In genomic region chr4:132080492-132080983, GRCm38 (mm10) we compare ENCODE assay signal across 19 mouse cellular contexts. TPM values are rescaled to one million over a fixed set of nuclear protein-coding genes. Genes with fewer than 3 reads are reported as not detected.
DNase-seq lines count a peak whose midpoint lies in the region; ATAC-seq lines count a peak whose summit lies in the region.
"Had no signal": no experiment of that assay in that cellular context is flagged by ENCODE, and none has a peak within 500 bp of the region (broad histone marks: within the 10 kb centered on the region; RNA-seq: fewer than 3 reads in every experiment).

No protein-coding gene starts in this region.

- peak; percentile 18 for DNase-seq in cerebellum, adult 9-10 months
- DNase-seq in cerebellum, postnatal 25 days, result no peak
- DNase-seq in fat pad, adult 2 months (ENCODE audit: extremely low read depth, low read depth, low spot score), result peak; percentile 95
- no peak for DNase-seq in gastrocnemius, postnatal 10 days
- DNase-seq: adrenal gland, adult 2 months; adrenal gland, postnatal 10 days; adrenal gland, postnatal 25 days; B cell, adult 2 months; cerebellum, adult 9-11 months; forebrain, postnatal 0 days had no signal

- no peak overlapping the region for H3K4me3 ChIP-seq in forebrain, embryonic 12.5 days (replicated peaks)
- H3K4me3 ChIP-seq: embryonic facial prominence, embryonic 10.5 days; embryonic facial prominence, embryonic 12.5 days; forebrain, embryonic 10.5 days; forebrain, embryonic 13.5 days; forebrain, embryonic 15.5 days had no signal

- no peak overlapping the region for H3K4me2 ChIP-seq in forebrain, embryonic 12.5 days
- H3K4me2 ChIP-seq: embryonic facial prominence, embryonic 12.5 days; forebrain, embryonic 13.5 days; forebrain, embryonic 15.5 days had no signal

- 78% methylated on average over 4 of the region's 4 CpGs for WGBS in forebrain, embryonic 12.5 days

- no peaks in the 10 kb centered on the region for H3K36me3 ChIP-seq in forebrain, embryonic 12.5 days (replicated peaks)
- H3K36me3 ChIP-seq: embryonic facial prominence, embryonic 10.5 days; embryonic facial prominence, embryonic 12.5 days; forebrain, embryonic 10.5 days; forebrain, embryonic 15.5 days; G1E had no signal

- no peaks in the 10 kb centered on the region for H3K9me3 ChIP-seq in forebrain, embryonic 12.5 days
- H3K9me3 ChIP-seq: embryonic facial prominence, embryonic 10.5 days; embryonic facial prominence, embryonic 12.5 days; forebrain, embryonic 10.5 days; forebrain, embryonic 13.5 days; forebrain, embryonic 15.5 days; G1E had no signal

- peaks cover 24% of the 10 kb centered on the region for H3K4me1 ChIP-seq in forebrain, embryonic 12.5 days

- H3K9ac ChIP-seq in forebrain, embryonic 12.5 days, result no peak overlapping the region
- H3K9ac ChIP-seq: embryonic facial prominence, embryonic 12.5 days; forebrain, embryonic 13.5 days; forebrain, embryonic 15.5 days; forebrain, postnatal 0 days had no signal

- H3K27ac ChIP-seq in forebrain, embryonic 12.5 days, result no peak overlapping the region
- H3K27ac ChIP-seq: embryonic facial prominence, embryonic 10.5 days; embryonic facial prominence, embryonic 12.5 days; forebrain, embryonic 10.5 days; forebrain, embryonic 13.5 days; forebrain, embryonic 15.5 days had no signal

- no peak for ATAC-seq in forebrain, embryonic 12.5 days (ENCODE audit: low FRiP score)
- ATAC-seq: CD4-positive, CD25-positive, alpha-beta regulatory T cell, adult 4 months; forebrain, embryonic 13.5 days; forebrain, embryonic 15.5 days; forebrain, postnatal 0 days had no signal

- H3K27me3 ChIP-seq in forebrain, embryonic 12.5 days, result peaks cover 56% of the 10 kb centered on the region
- H3K27me3 ChIP-seq: CH12.LX; embryonic facial prominence, embryonic 12.5 days had no signal

RNA-seq across cellular contexts. Expression of gene Epb41, which starts 5.4 kb away (rescaled TPM):
- polyA plus RNA-seq in forebrain, embryonic 12.5 days (2016; fragmentation: Nextera tagmentation; extraction: Ambion mirVana), result 136 and 158 TPM in 2 replicates
- total RNA-seq in gastrocnemius, postnatal 10 days (2021), result 10 to 100 TPM; 51.7 to 54.5 TPM

RNA-seq across cellular contexts. Expression of gene Gm10300, which starts 6.0 kb away (rescaled TPM):
- 0.08 TPM in 1 of 2 replicates, not detected in the other for polyA plus RNA-seq in forebrain, embryonic 12.5 days (2016; fragmentation: Nextera tagmentation; extraction: Ambion mirVana)
- under 1 TPM in 1 of 2 experiments, not detected in 1; 0.18 TPM for total RNA-seq in gastrocnemius, postnatal 10 days (2021)
- polyA plus RNA-seq: CD4-positive, CD25-positive, alpha-beta regulatory T cell, adult 4 months; embryonic facial prominence, embryonic 10.5 days; embryonic facial prominence, embryonic 12.5 days; forebrain, embryonic 10.5 days; forebrain, embryonic 13.5 days; forebrain, embryonic 15.5 days; forebrain, postnatal 0 days had no signal

Comparison
In these comparisons a context has a peak if more than half of its experiments do, and no peak if none do; other contexts are left out.
1. DNase-seq: peak in cerebellum, adult 9-10 months (single experiment) and fat pad, adult 2 months (single experiment); none in cerebellum, postnatal 25 days (0 of 2) and gastrocnemius, postnatal 10 days (single experiment).